Mouse (Mus musculus): ENCODE measurements around the gene Inhbe. TPM values are rescaled to one million over a fixed set of nuclear protein-coding genes. Genes with fewer than 3 reads are reported as not detected.
"Not testable (repeated sequence)": the region's sequence is repeated elsewhere in the genome, so short reads cannot be mapped to it uniquely, and the experiment has no call there.

The Inhbe gene
- polyA plus RNA-seq, 1 experiment from 2014 or later = not detected

GRCm38 (mm10) chr10:127312356-127312676 is 41.9 kb downstream of the Inhbe start:
- Histone ChIP-seq H3K4me3 (ENCODE audit: low read depth, low read length) (peak overlapping the region; percentile 74), H3K4me1 (replicated peaks; ENCODE audit: control insufficient read depth, insufficient read depth, low read length) (peaks cover 8% of the 10 kb centered on the region), H3K4me2 (ENCODE audit: low read length) (peak overlapping the region; percentile 91), H3K27ac (ENCODE audit: low read depth) (peak overlapping the region; percentile 65), H3K27me3 (replicated peaks; ENCODE audit: control insufficient read depth, insufficient read depth, low read length) (no peaks in the 10 kb centered on the region), H3K9me3 (ENCODE audit: control insufficient read depth, low read length) (no peaks in the 10 kb centered on the region), H3K36me3 (ENCODE audit: control insufficient read depth, insufficient read depth, low read length) (peaks cover 27% of the 10 kb centered on the region), H3K9ac (ENCODE audit: low read length) (peak overlapping the region; percentile 68; the same call in 1 of the 2 replicates)
- DNase-seq (ENCODE audit: low spot score) (peak; percentile 94), ATAC-seq (replicated peaks; ENCODE audit: low FRiP score, low TSS enrichment, low read depth) (peak; percentile 54)
- WGBS = under 1% methylated on average over 4 of the region's 4 CpGs

- peak within 1 kb of the TSS; percentile 91 for H3K4me2 ChIP-seq (ENCODE audit: low read length)
- peaks cover 8% of the 10 kb centered on the region for H3K4me1 ChIP-seq (replicated peaks; ENCODE audit: control insufficient read depth, insufficient read depth, low read length)
- DNase-seq (ENCODE audit: low spot score) (peak; percentile 93), ATAC-seq (replicated peaks; ENCODE audit: low FRiP score, low TSS enrichment, low read depth) (peak; percentile 96)
- peak within 1 kb of the TSS; percentile 68 for H3K9ac ChIP-seq (ENCODE audit: low read length)
- H3K4me3 ChIP-seq (ENCODE audit: low read depth, low read length) = peak within 1 kb of the TSS; percentile 74
- H3K9me3 ChIP-seq (ENCODE audit: control insufficient read depth, low read length) = no peaks in the 10 kb centered on the region
- H3K36me3 ChIP-seq (ENCODE audit: control insufficient read depth, insufficient read depth, low read length) = peaks cover 33% of the 10 kb centered on the region
- no peaks in the 10 kb centered on the region for H3K27me3 ChIP-seq (replicated peaks; ENCODE audit: control insufficient read depth, insufficient read depth, low read length)
- WGBS = under 1% methylated on average over 65 of the region's 65 CpGs
- H3K27ac ChIP-seq (ENCODE audit: low read depth) = peak within 1 kb of the TSS; percentile 70
These were observed 42.5 kb downstream of the Inhbe start, which contains the start of gene Mars for GRCm38 (mm10) chr10:127311476-127312355. Mars (minus strand) TSS chr10:127311786.

GRCm38 (mm10) chr10:127310523-127311475 is 43.4 kb downstream of the Inhbe start:
- Histone ChIP-seq H3K27me3 (replicated peaks; ENCODE audit: control insufficient read depth, insufficient read depth, low read length) (no peaks in the 10 kb centered on the region), H3K27ac (ENCODE audit: low read depth) (peak overlapping the region; percentile 70; the same call in 1 of the 2 replicates), H3K9me3 (ENCODE audit: control insufficient read depth, low read length) (no peaks in the 10 kb centered on the region), H3K4me1 (replicated peaks; ENCODE audit: control insufficient read depth, insufficient read depth, low read length) (peaks cover 8% of the 10 kb centered on the region), H3K4me3 (ENCODE audit: low read depth, low read length) (peak overlapping the region; percentile 74), H3K9ac (ENCODE audit: low read length) (peak overlapping the region; percentile 68), H3K4me2 (ENCODE audit: low read length) (peak overlapping the region; percentile 86), H3K36me3 (ENCODE audit: control insufficient read depth, insufficient read depth, low read length) (peaks cover 42% of the 10 kb centered on the region)
- 37% methylated on average over 23 of the region's 23 CpGs for WGBS
- ATAC-seq (replicated peaks; ENCODE audit: low FRiP score, low TSS enrichment, low read depth) = peak; percentile 53
- DNase-seq (ENCODE audit: low spot score) = no peak

GRCm38 (mm10) chr10:127309167-127309566 is 45.0 kb downstream of the Inhbe start:
- H3K9me3 ChIP-seq (ENCODE audit: control insufficient read depth, low read length); H3K9ac ChIP-seq (ENCODE audit: low read length); ATAC-seq (replicated peaks; ENCODE audit: low FRiP score, low TSS enrichment, low read depth); H3K27me3 ChIP-seq (replicated peaks; ENCODE audit: control insufficient read depth, insufficient read depth, low read length); DNase-seq (ENCODE audit: low spot score); H3K4me1 ChIP-seq (replicated peaks; ENCODE audit: control insufficient read depth, insufficient read depth, low read length); H3K27ac ChIP-seq (ENCODE audit: low read depth); H3K4me3 ChIP-seq (ENCODE audit: low read depth, low read length); H3K4me2 ChIP-seq (ENCODE audit: low read length): not testable (repeated sequence)
- H3K36me3 ChIP-seq (ENCODE audit: control insufficient read depth, insufficient read depth, low read length) = peaks cover 59% of the 10 kb centered on the region
- 88% methylated on average over 3 of the region's 3 CpGs for WGBS

GRCm38 (mm10) chr10:127303136-127303535 is 51.1 kb downstream of the Inhbe start:
- Histone ChIP-seq H3K4me3 (ENCODE audit: low read depth, low read length) (no peak overlapping the region), H3K9ac (ENCODE audit: low read length) (no peak overlapping the region), H3K27me3 (replicated peaks; ENCODE audit: control insufficient read depth, insufficient read depth, low read length) (no peaks in the 10 kb centered on the region), H3K4me1 (replicated peaks; ENCODE audit: control insufficient read depth, insufficient read depth, low read length) (no peaks in the 10 kb centered on the region), H3K27ac (ENCODE audit: low read depth) (no peak overlapping the region), H3K9me3 (ENCODE audit: control insufficient read depth, low read length) (no peaks in the 10 kb centered on the region), H3K4me2 (ENCODE audit: low read length) (no peak overlapping the region), H3K36me3 (ENCODE audit: control insufficient read depth, insufficient read depth, low read length) (peaks cover 100% of the 10 kb centered on the region)
- DNase-seq (ENCODE audit: low spot score) = no peak
- no peak for ATAC-seq (replicated peaks; ENCODE audit: low FRiP score, low TSS enrichment, low read depth)
- 90% methylated on average over 11 of the region's 11 CpGs for WGBS

- H3K4me3 ChIP-seq (ENCODE audit: low read depth, low read length) = no peak overlapping the region
- H3K9ac ChIP-seq (ENCODE audit: low read length) = no peak overlapping the region
- WGBS = 92% methylated on average over 6 of the region's 6 CpGs
- no peak for ATAC-seq (replicated peaks; ENCODE audit: low FRiP score, low TSS enrichment, low read depth)
- peaks cover 97% of the 10 kb centered on the region for H3K36me3 ChIP-seq (ENCODE audit: control insufficient read depth, insufficient read depth, low read length)
- H3K4me1 ChIP-seq (replicated peaks; ENCODE audit: control insufficient read depth, insufficient read depth, low read length) = no peaks in the 10 kb centered on the region
- no peak for DNase-seq (ENCODE audit: low spot score)
- no peak overlapping the region for H3K4me2 ChIP-seq (ENCODE audit: low read length)
- no peaks in the 10 kb centered on the region for H3K9me3 ChIP-seq (ENCODE audit: control insufficient read depth, low read length)
- no peak overlapping the region for H3K27ac ChIP-seq (ENCODE audit: low read depth)
- no peaks in the 10 kb centered on the region for H3K27me3 ChIP-seq (replicated peaks; ENCODE audit: control insufficient read depth, insufficient read depth, low read length)
These were observed 53.9 kb downstream of the Inhbe start for GRCm38 (mm10) chr10:127300361-127300760.

Other genes with a start within 250 kb of the Inhbe start
- gene Os9, start 233.3 kb downstream of the Inhbe start, polyA plus RNA-seq (2014; fragmentation: Nextera tagmentation; extraction: Ambion mirVana) = 47.6 and 51.6 TPM in 2 replicates
- 54.3 and 66.0 TPM in 2 replicates for gene B4galnt1, start 189.2 kb downstream of the Inhbe start, polyA plus RNA-seq (2014; fragmentation: Nextera tagmentation; extraction: Ambion mirVana)
- gene Slc26a10, start 173.8 kb downstream of the Inhbe start, polyA plus RNA-seq (2014; fragmentation: Nextera tagmentation; extraction: Ambion mirVana) = 0.93 and 1.3 TPM in 2 replicates
- gene Arhgef25, start 164.3 kb downstream of the Inhbe start, polyA plus RNA-seq (2014; fragmentation: Nextera tagmentation; extraction: Ambion mirVana) = 49.0 and 57.7 TPM in 2 replicates
- gene Dtx3, start 158.7 kb downstream of the Inhbe start, polyA plus RNA-seq (2014; fragmentation: Nextera tagmentation; extraction: Ambion mirVana) = 95.8 and 101 TPM in 2 replicates
- 24.2 and 25.9 TPM in 2 replicates for gene Pip4k2c, start 142.8 kb downstream of the Inhbe start, polyA plus RNA-seq (2014; fragmentation: Nextera tagmentation; extraction: Ambion mirVana)
- 9.2 and 10.6 TPM in 2 replicates for gene Kif5a, start 91.1 kb downstream of the Inhbe start, polyA plus RNA-seq (2014; fragmentation: Nextera tagmentation; extraction: Ambion mirVana)
- 157 and 166 TPM in 2 replicates for gene Dctn2, start 88.0 kb downstream of the Inhbe start, polyA plus RNA-seq (2014; fragmentation: Nextera tagmentation; extraction: Ambion mirVana)
- gene Mbd6, start 65.4 kb downstream of the Inhbe start, polyA plus RNA-seq (2014; fragmentation: Nextera tagmentation; extraction: Ambion mirVana) = 19.2 and 20.6 TPM in 2 replicates
- 123 and 124 TPM in 2 replicates for gene Mars, start 42.6 kb downstream of the Inhbe start, polyA plus RNA-seq (2014; fragmentation: Nextera tagmentation; extraction: Ambion mirVana)
- gene Arhgap9, start 32.4 kb downstream of the Inhbe start, polyA plus RNA-seq (2014; fragmentation: Nextera tagmentation; extraction: Ambion mirVana) = 4.2 and 4.4 TPM in 2 replicates
- gene Gli1, start 12.4 kb downstream of the Inhbe start, polyA plus RNA-seq (2014; fragmentation: Nextera tagmentation; extraction: Ambion mirVana) = 12.6 and 15.1 TPM in 2 replicates
- gene Inhbc, start 16.0 kb upstream of the Inhbe start, polyA plus RNA-seq (2014; fragmentation: Nextera tagmentation; extraction: Ambion mirVana) = not detected in 2 replicates
- 29.8 and 31.5 TPM in 2 replicates for gene R3hdm2, start 25.9 kb upstream of the Inhbe start, polyA plus RNA-seq (2014; fragmentation: Nextera tagmentation; extraction: Ambion mirVana)
- gene Stac3, start 147.3 kb upstream of the Inhbe start, polyA plus RNA-seq (2014; fragmentation: Nextera tagmentation; extraction: Ambion mirVana) = 0.32 TPM in 1 of 2 replicates, not detected in the other
- 25.9 and 28.5 TPM in 2 replicates for gene Ndufa4l2, start 160.6 kb upstream of the Inhbe start, polyA plus RNA-seq (2014; fragmentation: Nextera tagmentation; extraction: Ambion mirVana)
- 132 and 142 TPM in 2 replicates for gene Shmt2, start 168.0 kb upstream of the Inhbe start, polyA plus RNA-seq (2014; fragmentation: Nextera tagmentation; extraction: Ambion mirVana)
- gene Nxph4, start 180.1 kb upstream of the Inhbe start, polyA plus RNA-seq (2014; fragmentation: Nextera tagmentation; extraction: Ambion mirVana) = 4.0 and 5.5 TPM in 2 replicates

Data from intestine, embryonic 14.5 days (tissue).